Mouse (Mus musculus): ENCODE data around the gene Slc7a15.

The Slc7a15 gene

GRCm38 (mm10) chr12:8506954-8507707 lies 91.7 kb downstream of the Slc7a15 start:
- no peak for DNase-seq (ENCODE audit: low spot score in 2 of 2)

- DNase-seq (ENCODE audit: low spot score in 2 of 2) = no peak
Observed at GRCm38 (mm10) chr12:8504131-8504530, 94.7 kb downstream of the Slc7a15 start.

GRCm38 (mm10) chr12:8502546-8502945 lies 96.3 kb downstream of the Slc7a15 start:
- DNase-seq (ENCODE audit: low spot score in 2 of 2) = peak in 1 of 2 experiments; percentile 64

GRCm38 (mm10) chr12:8501571-8502305 lies 97.1 kb downstream of the Slc7a15 start:
- no peak for DNase-seq (ENCODE audit: low spot score in 2 of 2)

GRCm38 (mm10) chr12:8500597-8501570 lies 98.0 kb downstream of the Slc7a15 start:
- DNase-seq (ENCODE audit: low spot score in 2 of 2) = no peak

GRCm38 (mm10) chr12:8499871-8500596 lies 98.8 kb downstream of the Slc7a15 start, which contains the start of gene Rhob:
Gene Rhob, minus strand, starts transcription at chr12:8500009.
- peak; percentile 98 to 99 for DNase-seq (ENCODE audit: low spot score in 2 of 2)

GRCm38 (mm10) chr12:8499001-8499870 lies 99.6 kb downstream of the Slc7a15 start:
- peak in 1 of 2 experiments; percentile 67 for DNase-seq (ENCODE audit: low spot score in 2 of 2)

GRCm38 (mm10) chr12:8498591-8499000 lies 100.3 kb downstream of the Slc7a15 start:
- no peak for DNase-seq (ENCODE audit: low spot score in 2 of 2)

GRCm38 (mm10) chr12:8498148-8498571 lies 100.7 kb downstream of the Slc7a15 start:
- no peak for DNase-seq (ENCODE audit: low spot score in 2 of 2)

GRCm38 (mm10) chr12:8497314-8497706 lies 101.6 kb downstream of the Slc7a15 start:
- DNase-seq (ENCODE audit: low spot score in 2 of 2) = no peak

- no peak for DNase-seq (ENCODE audit: low spot score in 2 of 2)
Observed at GRCm38 (mm10) chr12:8496679-8497313, 102.1 kb downstream of the Slc7a15 start.

GRCm38 (mm10) chr12:8495881-8496678 lies 102.8 kb downstream of the Slc7a15 start:
- peak in 1 of 2 experiments; percentile 50 for DNase-seq (ENCODE audit: low spot score in 2 of 2)

- DNase-seq (ENCODE audit: low spot score in 2 of 2) = no peak
Observed at GRCm38 (mm10) chr12:8494675-8495074, 104.2 kb downstream of the Slc7a15 start.

GRCm38 (mm10) chr12:8493386-8493785 lies 105.5 kb downstream of the Slc7a15 start:
- no peak for DNase-seq (ENCODE audit: low spot score in 2 of 2)

- DNase-seq (ENCODE audit: low spot score in 2 of 2) = no peak
Observed at GRCm38 (mm10) chr12:8489098-8489497, 109.8 kb downstream of the Slc7a15 start.

- no peak for DNase-seq (ENCODE audit: low spot score in 2 of 2)
Observed at GRCm38 (mm10) chr12:8488652-8488980, 110.2 kb downstream of the Slc7a15 start.

- DNase-seq (ENCODE audit: low spot score in 2 of 2) = no peak
Observed at GRCm38 (mm10) chr12:8487959-8488651, 110.8 kb downstream of the Slc7a15 start.

- DNase-seq (ENCODE audit: low spot score in 2 of 2) = no peak
Observed at GRCm38 (mm10) chr12:8487281-8487680, 111.6 kb downstream of the Slc7a15 start.

All from left cerebral cortex, adult 9 months (tissue).